Mouse (Mus musculus): ENCODE measurements around the gene Atp2a3. TPM values are rescaled to one million over a fixed set of nuclear protein-coding genes. Genes with fewer than 3 reads are reported as not detected.

Atp2a3 gene
- polyA plus RNA-seq, 2 experiments, result 2.3 to 2.6 TPM

DNA sequence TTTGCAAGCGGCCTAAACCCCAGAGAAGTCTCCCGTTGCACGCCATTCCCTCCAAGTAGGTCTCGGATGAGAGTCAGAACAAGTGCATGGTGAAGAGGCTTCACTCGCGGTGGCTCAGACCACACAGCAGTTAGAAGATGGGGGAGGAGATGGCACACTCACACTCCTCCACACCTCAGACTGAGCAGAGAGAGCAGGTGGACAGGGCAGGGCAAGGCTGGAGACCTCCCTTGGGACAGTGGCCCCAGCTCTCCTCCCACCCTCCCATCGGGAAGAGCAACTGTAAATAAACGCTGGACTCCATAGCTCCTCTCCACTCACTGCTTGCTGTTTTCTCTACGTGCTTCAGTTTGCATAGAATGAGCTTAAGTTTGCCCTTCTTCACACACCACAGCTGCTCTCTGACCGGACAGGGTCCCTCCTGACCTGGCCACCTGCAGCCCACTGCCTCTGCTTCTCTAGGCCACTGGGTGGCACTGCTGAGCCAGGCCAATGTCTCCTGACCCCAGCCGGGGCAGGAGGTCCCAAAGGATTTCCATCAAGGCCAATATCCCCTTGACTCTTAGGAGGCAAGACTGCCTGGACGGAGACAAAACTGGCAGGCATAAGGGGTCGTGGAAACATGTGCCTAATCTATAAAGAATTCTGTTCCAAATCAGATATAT, 34.6 kb upstream of the Atp2a3 start:
- no peak for TF ChIP-seq POLR2A (IDR thresholded peaks at IDR 0.05; ENCODE audit: borderline replicate concordance, extremely low read depth, insufficient read depth, insufficient read length)
- Histone ChIP-seq H3K27me3 (ENCODE audit: control insufficient read depth, insufficient read depth, low read length) (no peaks in the 10 kb centered on the region), H3K9me3 (ENCODE audit: control insufficient read depth, low read length) (no peaks in the 10 kb centered on the region), H3K9ac (ENCODE audit: low read depth, low read length, severe bottlenecking) (no peak overlapping the region), H3K27ac (replicated peaks; ENCODE audit: low read depth, low read length) (no peak overlapping the region), H3K4me2 (replicated peaks; ENCODE audit: low read depth, low read length, severe bottlenecking) (no peak overlapping the region), H3K4me3 (replicated peaks; ENCODE audit: low read length) (no peak overlapping the region), H3K36me3 (ENCODE audit: control insufficient read depth, insufficient read depth, low read length) (peaks cover 46% of the 10 kb centered on the region), H3K4me1 (ENCODE audit: control insufficient read depth, insufficient read depth, low read length) (no peaks in the 10 kb centered on the region)
- ATAC-seq (ENCODE audit: low FRiP score, low read depth) (no peak), DNase-seq (ENCODE audit: low spot score) (peak; percentile 30)
- WGBS, result 56% methylated on average over 13 of the region's 13 CpGs

DNA sequence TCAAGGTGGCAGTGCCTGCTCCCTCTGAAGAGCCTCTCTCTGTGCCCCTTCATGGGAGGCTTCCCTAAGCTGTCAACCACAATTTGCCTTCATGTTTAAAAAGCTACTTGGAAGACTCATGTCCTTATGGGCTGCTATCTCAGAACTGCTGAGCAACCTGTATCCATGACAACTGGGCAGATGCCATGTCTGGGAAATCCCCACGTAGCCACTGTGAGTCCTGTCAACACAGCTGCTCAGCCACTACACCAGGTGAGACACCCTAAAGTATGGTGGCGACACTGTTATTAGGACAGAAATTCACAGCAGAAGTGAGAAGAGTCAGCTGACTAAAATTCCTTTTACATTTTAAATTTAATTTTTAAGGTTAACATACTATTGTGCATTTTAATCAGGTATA, 32.5 kb upstream of the Atp2a3 start:
- no peak for TF ChIP-seq POLR2A (IDR thresholded peaks at IDR 0.05; ENCODE audit: borderline replicate concordance, extremely low read depth, insufficient read depth, insufficient read length)
- Histone ChIP-seq H3K36me3 (ENCODE audit: control insufficient read depth, insufficient read depth, low read length) (peaks cover 30% of the 10 kb centered on the region), H3K9me3 (ENCODE audit: control insufficient read depth, low read length) (no peaks in the 10 kb centered on the region), H3K9ac (ENCODE audit: low read depth, low read length, severe bottlenecking) (no peak overlapping the region), H3K4me3 (replicated peaks; ENCODE audit: low read length) (no peak overlapping the region), H3K27ac (replicated peaks; ENCODE audit: low read depth, low read length) (no peak overlapping the region), H3K4me1 (ENCODE audit: control insufficient read depth, insufficient read depth, low read length) (no peaks in the 10 kb centered on the region), H3K4me2 (replicated peaks; ENCODE audit: low read depth, low read length, severe bottlenecking) (no peak overlapping the region), H3K27me3 (ENCODE audit: control insufficient read depth, insufficient read depth, low read length) (no peaks in the 10 kb centered on the region)
- WGBS, result 71% methylated on average over 2 of the region's 2 CpGs
- DNase-seq (ENCODE audit: low spot score) (no peak), ATAC-seq (ENCODE audit: low FRiP score, low read depth) (no peak)

DNA sequence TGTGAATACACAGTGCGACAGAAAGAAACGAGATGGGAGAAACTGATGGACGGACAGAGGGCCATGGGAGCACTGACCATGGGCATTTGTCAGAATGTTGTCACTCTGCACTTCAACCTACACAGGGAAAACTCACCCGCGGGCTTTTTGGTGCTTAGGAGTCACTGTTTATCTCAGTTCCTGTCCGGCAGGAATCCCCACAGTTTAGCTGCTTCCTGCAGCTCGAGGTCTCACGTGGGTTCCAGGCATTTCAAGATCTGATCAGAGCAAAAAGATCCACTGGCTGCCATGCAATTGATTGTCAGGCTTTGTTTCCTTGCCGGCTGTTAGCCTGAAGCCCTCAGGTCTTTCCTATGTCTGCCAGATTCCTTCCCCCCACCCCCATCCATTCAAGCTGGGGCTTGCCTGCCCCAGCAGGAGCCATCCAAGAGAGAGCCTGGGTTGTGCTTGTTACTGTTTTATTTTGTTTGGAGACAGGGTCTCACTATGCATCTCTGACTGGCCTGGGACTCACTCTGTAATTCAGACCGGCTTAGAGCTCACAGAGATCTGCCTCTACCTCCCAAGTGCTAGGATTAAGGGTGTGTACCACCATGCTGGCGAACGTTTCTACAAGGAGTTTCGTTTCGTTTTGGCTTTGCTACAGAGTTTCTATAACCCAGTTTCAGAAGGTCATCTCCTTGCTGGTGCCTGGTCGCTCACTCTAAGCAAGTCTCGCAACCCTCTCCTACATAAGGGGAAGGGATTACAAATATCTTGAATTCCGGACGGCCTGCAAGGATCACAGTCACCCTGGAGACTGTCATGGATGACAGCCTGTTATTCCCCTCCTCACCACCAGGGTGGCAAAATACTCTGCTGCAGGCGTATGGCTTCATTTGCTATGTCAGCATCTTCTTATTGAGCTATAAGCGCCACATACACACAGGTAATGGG, 20.5 kb upstream of the Atp2a3 start:
- Histone ChIP-seq H3K4me3 (replicated peaks; ENCODE audit: low read length) (peak overlapping the region; percentile 26), H3K4me2 (replicated peaks; ENCODE audit: low read depth, low read length, severe bottlenecking) (peak overlapping the region; percentile 29), H3K27me3 (ENCODE audit: control insufficient read depth, insufficient read depth, low read length) (no peaks in the 10 kb centered on the region)

DNA sequence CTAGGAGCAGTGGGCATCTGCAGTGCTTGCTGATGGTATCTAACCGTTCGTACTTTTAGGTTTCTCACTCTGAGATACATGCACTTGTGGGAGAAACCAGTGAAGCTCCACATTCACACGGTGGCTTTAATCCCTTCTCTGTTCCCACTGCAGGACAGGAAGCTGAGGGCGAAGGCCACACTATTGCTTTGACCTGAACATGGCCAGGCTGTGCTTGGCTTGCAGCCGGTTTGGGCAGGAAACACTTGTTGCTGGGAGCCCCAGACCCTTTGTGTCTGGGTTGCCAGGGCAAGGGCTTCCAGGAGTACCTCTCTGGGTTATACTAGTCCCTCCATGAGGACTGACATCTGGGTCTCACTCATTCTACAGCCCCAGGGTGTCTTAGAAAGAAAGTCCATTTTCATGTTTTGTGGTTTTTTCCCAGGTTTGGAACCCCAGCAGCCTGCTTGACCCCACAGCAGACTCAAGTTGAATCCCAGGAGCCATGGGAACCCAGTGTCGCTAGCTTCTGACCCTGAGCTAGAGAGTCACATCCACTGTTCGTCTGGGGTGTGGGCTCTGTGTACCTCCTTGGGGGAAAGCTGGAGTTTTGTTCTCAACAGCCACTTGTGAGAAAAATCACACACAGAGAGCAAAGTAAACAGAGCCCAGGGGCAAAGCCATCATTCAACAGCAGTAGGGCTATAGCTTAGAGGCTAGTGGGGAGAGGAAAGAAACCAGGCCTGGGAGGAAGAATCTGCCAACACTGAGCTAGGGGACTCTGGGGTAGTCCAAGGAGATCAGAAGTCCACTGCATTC, 15.8 kb upstream of the Atp2a3 start:
- H3K4me3 ChIP-seq (replicated peaks; ENCODE audit: low read length), result no peak overlapping the region
- peaks cover 13% of the 10 kb centered on the region for H3K4me1 ChIP-seq (ENCODE audit: control insufficient read depth, insufficient read depth, low read length)
- no peaks in the 10 kb centered on the region for H3K36me3 ChIP-seq (ENCODE audit: control insufficient read depth, insufficient read depth, low read length)
- H3K27me3 ChIP-seq (ENCODE audit: control insufficient read depth, insufficient read depth, low read length), result no peaks in the 10 kb centered on the region
- no peak for DNase-seq (ENCODE audit: low spot score)
- TF ChIP-seq POLR2A (IDR thresholded peaks at IDR 0.05; ENCODE audit: borderline replicate concordance, extremely low read depth, insufficient read depth, insufficient read length), result no peak
- H3K4me2 ChIP-seq (replicated peaks; ENCODE audit: low read depth, low read length, severe bottlenecking), result no peak overlapping the region
- ATAC-seq (ENCODE audit: low FRiP score, low read depth), result no peak
- no peak overlapping the region for H3K27ac ChIP-seq (replicated peaks; ENCODE audit: low read depth, low read length)
- H3K9me3 ChIP-seq (ENCODE audit: control insufficient read depth, low read length), result no peaks in the 10 kb centered on the region
- WGBS, result 63% methylated on average over 7 of the region's 7 CpGs
- H3K9ac ChIP-seq (ENCODE audit: low read depth, low read length, severe bottlenecking), result no peak overlapping the region

More for the DNA sequence above, 20.5 kb upstream of the Atp2a3 start:
- no peak for ATAC-seq (ENCODE audit: low FRiP score, low read depth)
- H3K9me3 ChIP-seq (ENCODE audit: control insufficient read depth, low read length), result no peaks in the 10 kb centered on the region
- H3K36me3 ChIP-seq (ENCODE audit: control insufficient read depth, insufficient read depth, low read length), result no peaks in the 10 kb centered on the region
- peak; percentile 23 for DNase-seq (ENCODE audit: low spot score)
- WGBS, result 42% methylated on average over 20 of the region's 20 CpGs
- H3K4me1 ChIP-seq (ENCODE audit: control insufficient read depth, insufficient read depth, low read length), result no peaks in the 10 kb centered on the region
- no peak for TF ChIP-seq POLR2A (IDR thresholded peaks at IDR 0.05; ENCODE audit: borderline replicate concordance, extremely low read depth, insufficient read depth, insufficient read length)
- 0 out of 2 replicates have a peak overlapping the region, but pooled peaks have one; percentile 12 for H3K9ac ChIP-seq (ENCODE audit: low read depth, low read length, severe bottlenecking)
- H3K27ac ChIP-seq (replicated peaks; ENCODE audit: low read depth, low read length), result no peak overlapping the region
